Mouse (Mus musculus) c-Kit-positive CD71-negative TER-119-negative erythroid progenitor cells, embryonic 14.5 days (primary cell): ENCODE measurements around the gene Pax8.

Experiments
- DNase-seq: peaks from one replicate; pipeline ENCODE4 v3.0.0-alpha.2; 2013; ENCODE audit warnings: low read depth

The Pax8 gene

DNA sequence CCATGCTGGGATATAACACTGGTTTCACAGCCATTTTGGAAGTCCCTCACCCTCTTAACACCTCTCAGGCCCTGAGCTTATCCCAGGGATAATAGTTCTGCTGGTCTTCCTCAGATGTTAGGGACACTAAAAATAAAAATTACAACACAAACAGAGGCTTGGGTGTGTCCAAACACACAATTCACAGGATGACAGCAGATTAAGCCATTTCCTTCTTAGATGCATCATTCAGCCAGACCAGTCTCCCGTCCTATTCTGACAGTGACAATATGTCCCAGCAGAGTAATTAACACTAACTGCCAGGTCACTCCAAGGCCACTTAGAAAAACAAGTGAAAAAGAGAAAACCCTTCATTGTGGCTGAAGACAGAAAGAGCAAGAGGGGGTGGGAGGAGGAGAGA lies 8.2 kb downstream of the Pax8 start:
- no peak for DNase-seq

DNA sequence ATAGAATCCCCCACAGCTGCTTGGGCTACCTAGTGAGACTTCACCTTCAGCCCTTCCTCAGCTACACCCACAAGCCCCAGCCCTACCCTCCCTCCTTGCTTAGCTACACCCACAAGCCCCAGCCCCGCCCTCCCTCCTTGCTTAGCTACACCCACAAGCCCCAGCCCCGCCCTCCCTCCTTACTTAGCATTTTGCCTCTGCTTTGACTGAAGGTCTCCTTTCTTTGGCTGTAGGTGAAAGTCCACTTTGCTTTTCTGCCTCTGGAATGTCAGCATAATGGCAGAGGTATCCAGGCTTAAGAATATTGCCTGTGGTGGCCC lies 14.6 kb downstream of the Pax8 start:
- DNase-seq = no peak

DNA sequence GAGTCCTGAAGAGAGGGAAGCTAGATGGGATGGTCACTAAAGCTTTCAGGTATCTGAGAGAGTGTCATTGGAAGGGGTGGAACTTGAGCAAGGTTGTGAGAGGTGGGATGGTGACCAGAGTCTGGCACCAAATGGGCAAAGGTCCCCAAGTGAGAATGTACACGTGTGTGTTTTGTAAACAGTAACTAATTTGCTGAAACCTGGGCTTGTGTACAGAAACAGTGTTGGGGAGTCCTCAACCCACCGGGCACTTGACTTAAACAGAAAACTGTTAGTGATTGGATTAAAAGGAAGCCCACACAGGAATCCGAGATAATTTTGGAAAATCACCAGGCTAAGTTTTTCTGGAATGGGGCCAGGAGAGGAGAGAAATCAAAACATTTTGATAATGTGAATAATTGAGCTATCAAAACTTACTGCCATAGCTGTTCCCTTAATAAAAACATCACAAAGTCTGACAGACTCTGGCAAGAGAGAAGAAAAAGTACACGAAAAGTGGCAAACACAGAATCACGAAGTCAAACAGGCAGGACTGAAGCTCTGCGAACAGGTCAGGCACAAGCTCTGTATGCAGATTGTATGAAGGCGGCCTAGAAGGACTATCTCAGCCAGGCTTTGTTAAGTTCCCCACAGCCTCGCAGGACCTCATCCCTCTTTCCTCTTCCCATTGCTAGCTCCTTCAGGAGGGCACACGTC lies 15.1 kb downstream of the Pax8 start:
- no peak for DNase-seq

DNA sequence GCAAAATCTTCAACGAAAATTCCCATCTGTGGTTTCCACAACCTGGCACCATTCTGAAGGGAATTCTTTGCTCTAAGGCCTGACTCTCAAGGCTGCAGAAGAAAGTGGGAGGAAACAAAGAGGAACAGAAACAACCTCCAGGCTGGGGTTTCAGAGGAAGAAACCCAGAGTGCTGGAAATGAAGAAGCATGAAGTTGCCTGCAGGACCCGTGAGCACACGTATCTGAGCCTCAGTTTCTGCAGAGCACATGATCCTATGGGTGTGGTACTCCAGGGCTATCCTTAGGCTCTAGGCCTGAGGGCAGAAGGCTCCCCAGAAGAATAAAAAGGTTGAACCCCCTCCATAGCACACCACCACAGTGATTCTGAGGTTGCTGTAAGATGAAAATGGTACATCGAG lies 18.6 kb downstream of the Pax8 start:
- DNase-seq = no peak

DNA sequence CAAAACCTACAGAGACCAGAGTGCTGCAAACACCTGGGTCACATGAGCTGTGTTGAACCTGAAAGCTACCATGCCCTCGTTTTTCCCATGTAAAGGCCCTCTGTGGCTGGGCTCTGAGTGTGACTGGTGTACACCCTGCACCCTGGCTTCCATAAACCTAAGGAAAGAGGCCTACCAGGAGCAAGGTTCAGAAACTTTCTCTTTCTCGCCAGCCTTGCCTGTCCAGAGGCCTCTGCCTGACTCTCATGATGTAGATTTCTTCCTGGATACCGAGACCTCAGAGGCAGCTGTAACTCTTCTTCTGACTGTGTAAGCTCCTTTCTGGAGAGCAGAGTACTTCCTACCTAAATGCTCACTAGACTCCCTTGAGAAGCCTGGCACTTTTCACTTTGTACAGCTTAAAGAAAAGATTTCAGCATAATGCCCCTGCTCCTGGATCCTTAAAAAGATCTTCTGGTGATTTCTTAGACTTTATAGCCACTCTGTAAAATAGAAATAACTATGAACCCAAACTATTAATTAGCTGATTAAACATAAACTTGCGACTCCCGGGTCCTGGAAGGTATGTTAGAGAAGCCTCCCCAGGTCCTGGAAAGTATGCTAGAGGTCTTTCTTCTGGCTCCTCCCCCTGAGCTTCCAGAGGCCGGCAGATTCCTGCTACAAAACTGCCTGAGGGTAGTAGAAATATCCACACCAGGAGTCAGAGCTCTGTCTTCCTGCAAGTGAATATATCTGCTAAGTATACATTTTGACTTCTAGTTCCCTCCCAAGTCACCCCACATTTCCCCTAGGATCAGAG lies 20.1 kb downstream of the Pax8 start:
- no peak for DNase-seq

DNA sequence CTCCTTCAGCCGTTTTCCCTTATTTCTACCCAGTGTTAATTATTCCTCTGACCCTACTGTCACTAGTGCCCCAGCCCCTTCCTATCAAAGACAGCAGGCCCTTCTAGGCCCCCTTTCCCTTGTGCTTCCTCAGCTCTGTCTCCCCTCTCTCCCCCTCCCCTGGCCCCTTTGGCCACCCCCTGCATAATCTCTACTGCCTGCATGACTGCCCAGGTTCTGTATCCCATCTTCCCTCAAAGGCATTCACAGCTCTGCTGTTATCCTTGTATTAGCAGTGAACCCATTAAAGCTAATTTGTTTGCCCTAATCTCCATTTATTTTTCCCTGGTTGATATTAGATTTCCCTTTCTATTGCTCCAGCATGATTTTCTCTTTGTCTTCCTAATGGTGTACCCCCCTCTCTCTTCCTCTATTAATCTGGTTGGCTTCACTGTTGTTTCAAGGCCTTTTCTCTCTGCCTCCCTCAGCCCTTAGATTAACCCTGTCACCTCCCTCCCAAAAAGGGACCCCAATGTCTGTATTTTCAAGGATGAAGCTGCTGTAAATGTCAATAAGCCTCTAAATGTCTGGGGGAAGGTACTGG lies 20.9 kb downstream of the Pax8 start:
- no peak for DNase-seq

DNA sequence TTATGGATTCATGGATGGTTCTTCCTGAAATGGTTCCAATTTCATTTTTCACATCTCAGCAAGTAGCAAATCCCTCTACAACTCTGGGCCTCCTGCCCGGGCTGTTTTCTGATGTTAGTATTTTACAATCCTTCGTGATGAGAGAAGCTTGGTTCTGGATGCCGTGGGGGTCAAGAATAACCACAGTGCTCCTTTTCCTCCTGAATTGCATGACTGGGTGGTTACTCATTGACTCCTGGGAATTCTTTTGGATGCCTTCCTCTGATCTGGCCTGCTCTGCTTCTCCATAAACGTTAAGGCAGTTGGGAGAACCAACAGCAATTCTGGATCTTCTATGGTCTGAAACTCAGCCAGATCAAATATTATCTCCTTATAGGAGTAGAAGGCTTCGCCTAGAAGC lies 22.2 kb downstream of the Pax8 start:
- no peak for DNase-seq

DNA sequence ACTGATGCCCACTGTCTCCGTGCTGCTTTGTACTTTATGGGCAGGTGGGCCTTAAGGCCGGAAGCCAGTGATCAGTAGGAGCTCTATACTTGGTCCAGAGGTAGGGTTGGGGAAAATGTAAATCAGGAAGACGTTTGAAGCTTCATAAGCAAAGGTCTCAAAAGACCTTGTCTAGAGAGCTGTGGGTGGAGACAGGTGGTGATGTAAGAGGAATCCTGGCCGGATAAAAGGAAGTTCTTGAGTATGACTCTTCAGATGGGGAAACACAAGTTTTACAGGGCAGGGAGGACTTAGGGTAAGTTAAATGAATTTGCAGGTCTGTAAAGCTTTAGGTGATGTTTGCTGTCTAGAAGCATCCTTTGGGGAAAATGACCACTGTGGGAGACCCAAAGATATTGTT lies 26.3 kb downstream of the Pax8 start:
- no peak for DNase-seq

DNA sequence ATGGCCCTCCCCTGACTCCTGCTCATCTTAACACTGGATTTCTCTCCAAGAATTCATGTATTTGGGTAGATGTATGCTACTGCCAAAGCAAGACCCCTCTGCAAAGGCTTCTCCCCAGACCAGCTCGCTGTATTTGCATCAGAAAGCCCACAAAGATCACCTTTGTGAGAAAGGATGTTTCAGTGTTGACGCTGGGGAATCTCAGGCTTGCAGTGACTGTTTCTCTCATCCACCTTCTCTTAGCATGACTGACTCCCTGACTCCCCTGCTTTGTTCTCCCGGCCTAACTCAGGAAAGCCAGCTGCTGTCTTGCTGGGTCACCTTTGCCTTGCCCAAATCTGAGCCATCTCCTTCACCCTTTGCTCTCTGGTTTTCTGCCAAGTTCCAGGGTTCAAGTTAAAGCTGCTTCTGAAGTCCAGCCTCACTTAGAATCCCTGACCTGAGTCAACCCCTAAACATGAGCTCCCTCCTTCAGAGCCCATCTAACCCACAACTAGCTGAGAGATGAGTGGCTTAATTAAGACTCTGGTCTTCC lies 32.1 kb downstream of the Pax8 start:
- DNase-seq = no peak

DNA sequence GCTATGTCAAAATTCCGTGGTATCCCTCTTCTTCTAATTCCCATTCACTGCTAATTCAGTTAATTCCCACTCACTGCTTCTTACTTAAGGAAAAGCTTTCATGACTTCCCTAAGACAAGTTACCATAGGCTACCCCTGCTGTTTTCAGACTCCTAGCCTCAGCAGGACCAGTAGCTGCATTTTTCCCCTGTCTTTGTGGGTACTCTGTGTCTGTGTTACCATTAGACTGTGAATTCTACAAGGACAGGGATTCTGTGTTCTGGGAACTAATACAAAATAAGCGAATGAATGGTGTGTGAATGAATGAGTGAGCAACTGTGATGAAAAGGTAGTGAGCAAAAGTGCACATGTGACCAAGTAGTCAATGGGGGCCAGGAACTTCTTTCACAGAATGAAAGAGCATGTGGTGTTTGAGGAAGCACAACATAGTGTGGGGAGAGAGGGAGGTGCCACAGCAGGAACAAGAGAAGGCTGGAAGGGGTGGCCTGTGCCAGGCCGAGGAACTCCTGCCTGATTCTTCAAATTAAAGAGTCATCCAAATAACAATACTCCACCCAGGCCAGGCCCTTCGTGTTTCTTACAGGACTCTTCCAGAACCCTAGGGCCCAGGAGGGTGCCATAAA lies 33.0 kb downstream of the Pax8 start:
- no peak for DNase-seq

DNA sequence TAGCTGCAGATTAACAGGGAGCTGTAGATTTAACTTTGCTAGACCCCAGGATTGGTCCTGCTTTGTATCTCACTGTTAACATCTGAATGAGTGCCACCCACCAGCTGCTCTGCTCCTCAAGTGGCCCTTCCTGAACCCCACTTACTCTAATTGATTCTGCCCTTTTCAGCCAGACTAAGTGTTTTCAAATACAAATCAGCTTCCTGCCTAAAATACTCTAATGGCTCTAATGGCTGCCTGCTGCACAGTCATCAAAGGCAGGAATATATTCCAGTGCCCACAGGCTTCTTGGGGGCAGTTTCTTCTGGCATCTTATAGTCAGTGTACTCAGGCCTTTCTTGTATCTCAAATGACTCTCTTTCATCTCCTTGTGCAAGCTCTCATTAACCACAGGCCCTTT lies 33.5 kb downstream of the Pax8 start:
- DNase-seq = no peak

DNA sequence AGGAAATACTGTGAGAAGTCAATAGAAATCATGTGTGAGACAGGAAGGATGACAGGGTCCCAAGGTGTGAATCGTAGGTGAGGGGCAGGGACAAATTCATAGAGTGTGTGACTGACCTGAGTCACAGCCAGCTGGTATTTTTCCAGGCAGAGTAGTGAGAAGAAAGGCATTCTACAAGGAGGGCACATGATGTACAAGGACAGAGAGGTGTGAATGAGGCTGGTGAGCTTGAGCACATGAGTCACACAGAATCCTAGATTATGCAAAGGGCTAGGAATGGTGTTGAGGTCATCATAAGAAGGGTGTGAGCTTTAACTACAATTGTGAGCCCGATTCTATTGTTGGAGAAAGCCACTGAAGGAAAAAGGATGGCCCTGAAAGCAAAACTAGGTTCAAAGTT lies 35.3 kb downstream of the Pax8 start:
- DNase-seq = no peak

DNA sequence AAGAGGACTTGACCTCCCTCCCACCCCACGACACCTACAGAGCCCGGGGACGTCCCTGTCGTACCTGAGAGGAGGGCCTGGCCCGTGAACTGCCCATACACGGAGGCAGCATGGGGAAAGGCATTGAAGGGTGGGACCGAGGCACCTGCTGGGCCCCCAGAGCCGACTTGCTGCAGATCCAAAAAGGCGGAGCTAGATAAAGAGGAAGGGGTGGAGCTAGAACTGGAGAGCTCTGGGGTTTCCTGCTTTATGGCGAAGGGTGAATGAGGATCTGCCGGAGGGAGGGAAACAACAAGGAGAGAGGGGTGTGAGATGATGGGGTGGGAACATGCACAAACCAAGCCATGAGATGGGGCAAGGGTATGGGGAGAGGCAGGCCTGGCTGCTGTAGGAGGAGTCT lies 39.7 kb downstream of the Pax8 start:
- DNase-seq = no peak

DNA sequence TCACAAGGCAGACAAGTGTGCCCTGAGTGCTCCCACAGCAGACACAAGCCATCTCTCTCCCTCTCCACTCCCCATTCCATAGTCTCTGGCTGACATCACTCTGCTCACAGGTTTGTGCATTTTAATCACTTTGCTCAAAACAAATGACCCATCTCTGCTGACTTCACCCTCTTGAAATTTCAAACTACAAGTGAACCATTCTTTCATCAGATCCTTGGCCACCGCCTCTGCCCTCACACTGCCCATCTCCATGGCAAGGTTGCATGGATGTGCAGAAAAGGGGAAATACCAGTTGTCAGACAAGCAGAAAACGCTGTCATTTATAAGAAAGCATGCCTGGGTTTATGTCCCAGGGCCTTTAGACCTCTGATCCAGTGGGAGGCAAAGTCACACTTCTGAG lies 40.7 kb downstream of the Pax8 start:
- no peak for DNase-seq

DNA sequence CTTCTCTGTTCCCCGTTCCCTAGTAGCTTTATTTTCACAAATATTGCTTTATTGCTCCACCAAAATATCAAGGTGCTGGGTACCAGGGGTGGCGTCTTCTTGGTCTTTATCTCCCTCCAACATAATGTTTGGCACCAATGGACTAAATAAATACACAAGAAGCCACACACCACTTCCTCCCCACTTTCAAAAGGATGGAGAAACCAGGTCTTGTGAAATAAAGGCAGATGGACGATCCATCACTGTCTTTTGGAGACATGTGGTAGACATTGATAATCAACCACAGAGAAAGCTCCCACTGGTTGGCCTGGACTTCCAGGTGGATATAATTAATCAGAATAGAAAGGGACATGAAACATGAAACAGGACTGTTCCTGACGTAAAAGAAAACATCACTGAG lies 45.6 kb downstream of the Pax8 start:
- DNase-seq = no peak

DNA sequence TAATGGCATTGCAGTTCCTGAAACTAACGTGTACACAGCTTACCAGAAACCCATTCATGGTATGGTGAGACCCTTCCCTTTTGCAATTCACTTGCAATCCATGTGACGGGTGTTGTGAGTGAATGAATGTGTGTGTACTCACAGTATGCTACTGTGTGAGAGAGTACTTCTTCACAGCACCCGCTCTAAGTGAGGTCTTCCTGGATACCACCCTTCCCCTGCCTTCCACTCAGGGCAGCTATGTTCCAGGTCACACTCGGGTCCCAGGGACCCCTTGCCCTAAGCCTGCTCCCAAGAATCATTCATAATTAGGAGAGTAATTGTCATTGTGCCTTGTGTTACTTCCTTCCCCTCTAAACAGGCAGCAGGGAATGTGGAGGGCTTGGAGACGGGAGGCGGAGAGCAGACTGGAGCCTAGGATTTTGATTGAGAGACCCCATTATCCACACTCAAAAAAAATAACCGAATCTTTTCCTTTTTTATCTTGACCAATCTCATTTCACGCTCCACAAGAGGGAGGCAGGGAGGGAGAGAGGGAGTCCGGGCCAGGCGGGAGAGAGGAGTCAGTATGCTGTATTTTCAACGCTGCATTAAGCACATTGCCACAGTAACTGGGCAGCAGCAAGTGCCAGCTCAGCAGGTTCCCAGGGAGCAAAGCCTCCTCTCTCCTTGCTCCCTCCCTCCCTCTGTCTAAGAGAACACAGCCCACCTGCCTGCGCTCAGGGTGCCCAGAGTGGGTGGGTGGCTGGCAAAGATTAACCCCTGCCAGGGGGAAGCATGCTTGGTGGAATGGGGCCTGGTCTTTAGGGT lies 47.3 kb downstream of the Pax8 start:
- DNase-seq = no peak

DNA sequence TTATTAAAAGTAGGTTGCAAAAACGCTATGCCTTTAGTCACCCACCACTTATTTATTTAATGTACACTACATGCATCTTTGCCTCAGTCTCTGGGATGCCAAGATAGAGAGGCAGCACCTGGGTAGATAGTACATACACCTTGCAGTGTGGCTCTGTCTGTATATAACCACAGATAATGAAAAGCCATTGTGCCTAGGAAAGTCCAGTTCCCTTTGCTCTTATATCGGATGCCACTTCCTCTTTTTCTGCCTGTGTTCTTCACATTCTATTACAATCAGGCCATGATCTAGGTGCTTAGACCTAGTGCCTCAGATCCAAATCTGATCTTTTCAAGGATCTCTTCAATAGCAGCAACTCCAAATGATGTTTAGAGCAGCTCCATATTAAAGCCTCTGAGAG lies 49.8 kb downstream of the Pax8 start:
- DNase-seq = no peak

DNA sequence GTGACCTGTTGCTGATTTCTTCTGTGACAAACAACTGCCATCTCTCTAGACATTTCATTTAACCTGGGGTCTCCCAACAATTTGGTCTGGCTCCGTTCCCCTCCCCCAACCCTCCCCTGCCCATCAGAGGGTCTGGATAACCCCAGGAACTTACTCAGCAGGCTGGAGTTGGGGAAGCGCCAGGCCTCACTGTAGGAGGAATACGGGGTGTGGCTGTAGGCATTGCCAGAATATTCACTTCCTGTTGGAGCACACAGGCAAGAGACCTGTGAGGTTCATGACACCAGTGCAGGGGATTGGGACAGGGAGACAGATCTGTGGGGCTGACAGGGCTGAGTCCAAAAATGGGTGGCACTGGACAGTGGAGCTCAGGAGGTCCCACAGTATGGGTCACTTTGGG lies 52.6 kb downstream of the Pax8 start:
- DNase-seq = no peak

DNA sequence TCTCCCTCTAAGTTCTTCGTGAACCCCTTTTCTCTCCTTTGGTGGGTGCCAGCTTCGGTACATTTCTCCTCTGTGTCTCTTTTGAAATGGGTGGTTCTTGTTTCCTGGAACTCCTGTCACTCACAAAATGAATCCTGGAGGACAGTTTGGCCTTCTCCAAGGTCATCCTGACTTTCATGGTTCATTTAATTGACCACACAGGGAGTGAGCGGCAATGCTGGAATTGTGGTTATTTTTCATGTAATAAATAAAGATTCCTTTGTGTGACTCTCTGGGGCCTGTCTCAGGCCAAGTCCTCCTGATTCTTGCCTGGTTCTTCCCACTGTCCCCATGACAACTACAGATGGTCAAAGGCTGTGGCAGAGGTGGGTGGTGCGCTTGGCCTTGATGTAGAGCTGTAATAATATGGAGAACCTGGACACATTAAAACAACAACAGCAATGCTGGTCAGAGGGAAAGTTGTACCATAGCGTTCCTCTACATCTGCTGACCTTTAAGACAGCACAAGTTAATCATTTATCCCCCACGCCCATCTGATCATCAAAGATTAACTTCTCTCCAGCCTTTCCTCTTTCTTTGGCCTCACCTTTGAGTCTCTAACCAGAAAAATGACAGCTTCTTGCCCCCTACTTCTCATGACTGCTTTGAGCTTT lies 54.1 kb downstream of the Pax8 start:
- no peak for DNase-seq

DNA sequence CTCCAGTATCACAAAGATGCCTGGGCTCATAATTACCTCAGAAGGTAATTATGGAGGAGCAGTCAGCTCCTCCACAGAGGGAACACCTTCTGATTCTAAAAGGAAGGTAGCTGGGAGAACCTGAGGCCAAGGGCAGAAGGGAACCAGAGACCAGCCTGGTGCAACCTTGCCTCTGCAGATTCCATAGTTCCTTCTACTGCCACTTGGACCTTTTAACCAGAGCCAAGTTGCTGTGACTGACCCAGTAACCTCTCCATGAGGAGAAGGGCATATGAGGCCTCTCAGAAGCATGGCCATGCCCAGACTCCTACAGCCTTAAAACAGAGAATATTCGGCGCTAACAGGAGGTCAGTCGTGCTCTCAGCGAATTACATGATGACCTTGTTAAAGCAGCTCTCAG lies 57.8 kb downstream of the Pax8 start:
- DNase-seq = no peak

DNA sequence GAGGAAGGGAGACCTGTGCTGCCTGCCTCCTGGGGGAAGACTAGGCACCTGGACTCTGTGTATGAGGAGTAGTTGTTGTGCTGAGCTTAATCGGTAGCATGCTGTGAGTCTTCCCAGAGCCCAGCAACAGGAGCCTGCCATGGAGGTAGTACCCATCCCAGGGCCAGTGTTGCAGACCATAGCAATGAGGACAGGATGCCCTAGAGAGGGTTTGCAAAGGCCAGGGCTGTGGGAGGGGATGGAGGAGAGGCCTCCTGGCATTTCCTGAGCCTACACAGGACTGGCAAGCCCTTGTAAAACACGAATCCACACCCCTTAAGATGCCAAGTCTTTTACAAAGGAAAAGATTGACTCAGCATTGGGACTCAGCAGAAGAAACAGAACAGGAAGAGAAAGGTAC lies 58.3 kb downstream of the Pax8 start:
- DNase-seq = no peak

DNA sequence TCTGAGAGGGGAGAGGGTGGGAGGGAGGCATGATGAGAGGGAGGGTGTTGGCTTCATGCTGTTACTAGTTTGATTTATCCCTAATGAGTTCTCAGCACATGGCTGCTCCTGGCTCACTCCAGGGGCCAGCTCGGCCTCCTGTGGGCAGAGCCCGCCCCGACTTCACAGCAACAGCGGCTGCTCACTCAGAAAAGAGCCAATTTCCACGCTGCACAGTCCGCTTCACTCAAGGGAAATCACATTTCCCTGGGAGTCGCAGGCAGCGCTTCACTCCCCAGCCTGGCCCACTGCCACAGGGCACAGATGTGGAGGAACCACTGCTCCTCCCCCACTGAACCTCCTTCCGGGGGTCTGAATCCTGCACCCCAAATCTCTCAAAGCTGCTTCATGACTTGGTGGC lies 58.7 kb downstream of the Pax8 start:
- DNase-seq = no peak
